Mouse (Mus musculus): ENCODE measurements at regions not wholly inside any gene's neighbourhood (a gene's known extent, or its start where the extent isn't known, plus 50 kb on each side); places are given as distances from the start of the nearest gene placed in this dataset.

DNA sequence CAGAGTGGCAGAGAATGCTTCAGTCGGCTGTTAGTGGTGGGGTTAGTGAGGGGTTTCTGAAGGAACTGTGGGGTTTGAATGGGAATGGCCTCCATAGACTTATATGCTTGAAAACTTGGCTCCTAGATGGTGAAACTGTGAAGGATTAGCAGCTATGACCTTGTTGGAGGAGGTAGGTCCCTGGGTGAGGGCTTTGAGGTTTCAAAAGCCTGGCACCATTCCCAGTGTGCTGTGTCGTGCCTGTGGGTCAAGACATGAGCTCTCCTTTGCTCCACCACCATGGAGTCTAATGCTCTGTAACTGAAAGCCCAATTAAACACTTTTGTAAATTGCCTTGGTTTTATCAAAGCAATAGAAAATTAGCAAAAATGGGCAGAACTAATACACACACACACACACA is 98.1 kb upstream of the Eef2kmt start:
- TF ChIP-seq CTCF (IDR thresholded peaks at IDR 0.05; ENCODE audit: control insufficient read depth, insufficient read depth, insufficient replicate concordance, low read depth, low read length) (no peak), POLR2A (IDR thresholded peaks at IDR 0.05; ENCODE audit: control insufficient read depth, low read depth, low read length) (no peak)
- H3K27ac ChIP-seq (ENCODE audit: control insufficient read depth, insufficient read depth, low read depth, low read length): no peak overlapping the region
- no peaks in the 10 kb centered on the region for H3K36me3 ChIP-seq (ENCODE audit: control insufficient read depth, insufficient read depth, low read length)

GRCm38 (mm10) chr16:5351890-5352571 is 96.2 kb upstream of the Eef2kmt start:
- peaks cover 5% of the 10 kb centered on the region for H3K4me1 ChIP-seq (ENCODE audit: control insufficient read depth, insufficient read depth, low read length)
- TF ChIP-seq POLR2A (IDR thresholded peaks at IDR 0.05; ENCODE audit: control insufficient read depth, low read depth, low read length) (no peak), CTCF (IDR thresholded peaks at IDR 0.05; ENCODE audit: control insufficient read depth, insufficient read depth, insufficient replicate concordance, low read depth, low read length) (no peak)
- H3K36me3 ChIP-seq (ENCODE audit: control insufficient read depth, insufficient read depth, low read length): no peaks in the 10 kb centered on the region
- no peak overlapping the region for H3K27ac ChIP-seq (ENCODE audit: control insufficient read depth, insufficient read depth, low read depth, low read length)
- no peaks in the 10 kb centered on the region for H3K27me3 ChIP-seq (ENCODE audit: control insufficient read depth, insufficient read depth, low read length)
- H3K4me3 ChIP-seq (ENCODE audit: control insufficient read depth, low read depth, low read length): no peak overlapping the region

More for the DNA sequence above, 98.1 kb upstream of the Eef2kmt start:
- no peak overlapping the region for H3K4me3 ChIP-seq (ENCODE audit: control insufficient read depth, low read depth, low read length)
- H3K4me1 ChIP-seq (ENCODE audit: control insufficient read depth, insufficient read depth, low read length): peaks cover 5% of the 10 kb centered on the region
- no peaks in the 10 kb centered on the region for H3K27me3 ChIP-seq (ENCODE audit: control insufficient read depth, insufficient read depth, low read length)

GRCm38 (mm10) chr16:5347151-5347550 is 91.4 kb upstream of the Eef2kmt start:
- Histone ChIP-seq H3K4me1 (ENCODE audit: control insufficient read depth, insufficient read depth, low read length) (peaks cover under 1% of the 10 kb centered on the region), H3K27me3 (ENCODE audit: control insufficient read depth, insufficient read depth, low read length) (no peaks in the 10 kb centered on the region), H3K4me3 (ENCODE audit: control insufficient read depth, low read depth, low read length) (no peak overlapping the region), H3K36me3 (ENCODE audit: control insufficient read depth, insufficient read depth, low read length) (no peaks in the 10 kb centered on the region), H3K27ac (ENCODE audit: control insufficient read depth, insufficient read depth, low read depth, low read length) (no peak overlapping the region)
- TF ChIP-seq CTCF (IDR thresholded peaks at IDR 0.05; ENCODE audit: control insufficient read depth, insufficient read depth, insufficient replicate concordance, low read depth, low read length) (no peak), POLR2A (IDR thresholded peaks at IDR 0.05; ENCODE audit: control insufficient read depth, low read depth, low read length) (no peak)

DNA sequence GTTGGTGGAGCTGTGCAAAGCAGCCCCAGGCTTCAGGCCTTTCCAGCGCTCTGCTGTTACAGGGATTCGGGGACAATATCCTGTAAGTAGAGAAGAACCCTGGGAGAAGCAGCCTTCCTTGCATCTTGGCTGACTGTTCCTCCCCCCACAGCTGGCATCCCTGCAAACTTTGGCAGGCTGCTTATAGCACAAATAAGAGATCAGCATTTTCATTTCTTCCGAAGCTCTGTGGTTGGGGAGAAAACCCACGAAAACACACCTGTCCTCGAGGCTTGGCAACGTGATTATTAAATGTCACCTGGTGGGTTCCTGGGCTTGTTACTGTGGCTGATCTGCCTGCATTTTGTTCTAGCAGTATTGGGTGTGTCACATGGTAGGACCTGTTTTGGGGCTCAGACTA is 86.5 kb upstream of the Eef2kmt start:
- TF ChIP-seq POLR2A (IDR thresholded peaks at IDR 0.05; ENCODE audit: control insufficient read depth, low read depth, low read length) (no peak), CTCF (IDR thresholded peaks at IDR 0.05; ENCODE audit: control insufficient read depth, insufficient read depth, insufficient replicate concordance, low read depth, low read length) (no peak)
- no peaks in the 10 kb centered on the region for H3K4me1 ChIP-seq (ENCODE audit: control insufficient read depth, insufficient read depth, low read length)

DNA sequence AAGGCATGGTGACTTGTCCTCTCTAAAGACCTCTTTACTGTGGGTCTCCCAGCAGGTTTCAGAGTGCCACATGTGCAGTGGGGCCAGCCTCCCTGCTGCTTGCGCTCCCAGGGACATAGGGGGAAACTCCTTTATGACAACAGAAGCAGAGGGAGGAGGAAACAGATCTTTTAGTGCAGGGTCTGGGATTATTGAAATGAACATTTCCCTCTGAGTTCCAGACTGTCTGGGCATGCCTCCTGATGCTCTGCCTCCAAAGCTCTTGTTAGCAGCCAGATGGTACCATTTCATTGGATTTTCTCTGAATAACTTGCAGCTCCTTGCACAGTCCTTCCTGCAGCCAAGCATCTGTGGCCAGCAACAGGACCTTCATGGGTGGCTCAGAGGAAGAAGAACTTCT is 60.5 kb upstream of the Eef2kmt start:
- no peak for TF ChIP-seq POLR2A (IDR thresholded peaks at IDR 0.05; ENCODE audit: control insufficient read depth, low read depth, low read length)
- no peak for TF ChIP-seq CTCF (IDR thresholded peaks at IDR 0.05; ENCODE audit: control insufficient read depth, insufficient read depth, insufficient replicate concordance, low read depth, low read length)
- H3K27me3 ChIP-seq (ENCODE audit: control insufficient read depth, insufficient read depth, low read length): no peaks in the 10 kb centered on the region
- no peak overlapping the region for H3K27ac ChIP-seq (ENCODE audit: control insufficient read depth, insufficient read depth, low read depth, low read length)
- no peaks in the 10 kb centered on the region for H3K4me1 ChIP-seq (ENCODE audit: control insufficient read depth, insufficient read depth, low read length)
- no peak overlapping the region for H3K4me3 ChIP-seq (ENCODE audit: control insufficient read depth, low read depth, low read length)
- H3K36me3 ChIP-seq (ENCODE audit: control insufficient read depth, insufficient read depth, low read length): no peaks in the 10 kb centered on the region

More for the DNA sequence above, 86.5 kb upstream of the Eef2kmt start:
- Histone ChIP-seq H3K27ac (ENCODE audit: control insufficient read depth, insufficient read depth, low read depth, low read length) (no peak overlapping the region), H3K4me3 (ENCODE audit: control insufficient read depth, low read depth, low read length) (no peak overlapping the region), H3K36me3 (ENCODE audit: control insufficient read depth, insufficient read depth, low read length) (no peaks in the 10 kb centered on the region), H3K27me3 (ENCODE audit: control insufficient read depth, insufficient read depth, low read length) (no peaks in the 10 kb centered on the region)

GRCm38 (mm10) chr16:5313261-5313660 is 57.5 kb upstream of the Eef2kmt start:
- TF ChIP-seq CTCF (IDR thresholded peaks at IDR 0.05; ENCODE audit: control insufficient read depth, insufficient read depth, insufficient replicate concordance, low read depth, low read length) (no peak), POLR2A (IDR thresholded peaks at IDR 0.05; ENCODE audit: control insufficient read depth, low read depth, low read length) (no peak)

DNA sequence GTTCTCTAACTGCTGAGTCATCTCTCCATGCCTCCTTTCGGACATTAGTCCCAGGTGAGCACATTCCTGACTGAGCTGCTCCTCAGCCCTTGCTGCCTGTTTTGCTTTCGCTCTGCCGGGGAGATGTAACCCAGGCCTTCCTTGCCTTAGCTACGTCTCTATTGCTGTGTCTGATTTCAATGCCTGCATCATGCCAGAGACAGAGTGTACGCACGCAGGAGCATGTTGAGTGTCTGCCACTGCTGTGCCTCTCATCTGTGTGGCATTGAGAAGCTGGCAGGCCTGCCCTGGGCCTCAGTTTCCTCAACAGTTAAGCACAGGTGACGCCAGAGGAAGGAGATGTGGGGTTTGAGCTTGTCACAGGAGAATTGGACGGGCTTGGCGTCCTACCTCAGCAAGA is 55.7 kb upstream of the Eef2kmt start:
- TF ChIP-seq CTCF (IDR thresholded peaks at IDR 0.05; ENCODE audit: control insufficient read depth, insufficient read depth, insufficient replicate concordance, low read depth, low read length) (no peak), POLR2A (IDR thresholded peaks at IDR 0.05; ENCODE audit: control insufficient read depth, low read depth, low read length) (no peak)

More at GRCm38 (mm10) chr16:5313261-5313660, 57.5 kb upstream of the Eef2kmt start:
- Histone ChIP-seq H3K4me1 (ENCODE audit: control insufficient read depth, insufficient read depth, low read length) (no peaks in the 10 kb centered on the region), H3K36me3 (ENCODE audit: control insufficient read depth, insufficient read depth, low read length) (no peaks in the 10 kb centered on the region), H3K27ac (ENCODE audit: control insufficient read depth, insufficient read depth, low read depth, low read length) (no peak overlapping the region), H3K4me3 (ENCODE audit: control insufficient read depth, low read depth, low read length) (no peak overlapping the region), H3K27me3 (ENCODE audit: control insufficient read depth, insufficient read depth, low read length) (no peaks in the 10 kb centered on the region)

More for the DNA sequence above, 55.7 kb upstream of the Eef2kmt start:
- no peak overlapping the region for H3K4me3 ChIP-seq (ENCODE audit: control insufficient read depth, low read depth, low read length)
- peaks cover 5% of the 10 kb centered on the region; the same call in 1 of the 2 replicates for H3K4me1 ChIP-seq (ENCODE audit: control insufficient read depth, insufficient read depth, low read length)
- no peak overlapping the region for H3K27ac ChIP-seq (ENCODE audit: control insufficient read depth, insufficient read depth, low read depth, low read length)
- H3K27me3 ChIP-seq (ENCODE audit: control insufficient read depth, insufficient read depth, low read length): no peaks in the 10 kb centered on the region
- no peaks in the 10 kb centered on the region for H3K36me3 ChIP-seq (ENCODE audit: control insufficient read depth, insufficient read depth, low read length)

All from testis, adult 2 months (tissue).